Mouse (Mus musculus) embryo, embryonic 11.5 days (tissue): ENCODE results near the gene Gm3752.
"Not testable (repeated sequence)": the region's sequence is repeated elsewhere in the genome, so short reads cannot be mapped to it uniquely, and the experiment has no call there.

Experiments used
- DNase-seq: peaks from one replicate; pipeline ENCODE4 v3.0.0-alpha.2; 2012; ENCODE audit warnings: low read depth, low spot score

The Gm3752 gene

GRCm38 (mm10) chr14:7483662-7484061, at the start of gene Gm3752:
Gene Gm3752, minus strand, starts transcription at chr14:7483762.
- DNase-seq, result not testable (repeated sequence)

- DNase-seq, result not testable (repeated sequence)
Observed at GRCm38 (mm10) chr14:7488731-7489130, 5.2 kb upstream of the Gm3752 start.

GRCm38 (mm10) chr14:7450817-7451216, 32.7 kb downstream of the Gm3752 start, which contains the start of gene Gm3755:
Gene Gm3755, minus strand, starts transcription at chr14:7450917.
- not testable (repeated sequence) for DNase-seq

DNA sequence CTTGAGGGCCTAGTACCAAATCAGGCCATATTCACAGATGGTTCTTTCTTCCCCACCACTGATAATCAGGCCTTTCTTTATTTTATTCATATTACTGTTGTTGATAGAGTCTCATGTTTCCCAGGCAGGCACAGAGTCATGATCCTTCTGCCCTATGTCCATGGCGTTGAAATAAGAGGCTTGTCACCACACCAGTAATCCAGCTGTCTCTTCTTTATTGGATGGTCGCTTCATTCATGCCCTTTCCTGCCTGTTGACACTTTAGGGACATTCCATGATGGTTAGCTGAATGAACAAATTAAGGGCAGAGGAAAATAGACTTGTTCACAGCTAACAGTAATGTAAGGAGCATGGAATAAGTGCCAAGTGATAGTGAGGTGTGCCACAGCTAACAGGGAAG, 61.1 kb downstream of the Gm3752 start:
- not testable (repeated sequence) for DNase-seq
